Mouse (Mus musculus) lung, embryonic 16.5 days (tissue): Measurements from ENCODE around the gene Dpy19l1. TPM values are rescaled to one million over a fixed set of nuclear protein-coding genes. Genes with fewer than 3 reads are reported as not detected.

Experiments used
- ATAC-seq: fragments of 200-750 bp; cut with Nextera tagmentation; 2 replicates; pipeline ENCODE4 v1.8.0; 2017; ENCODE audit warnings: low read depth, mild to moderate bottlenecking, moderate library complexity
- H3K27ac ChIP-seq: fragments of 300-500 bp; sonication (generic); 2 replicates; pipeline ENCODE4 v1.5.1; 2014; ENCODE audit warnings: mild to moderate bottlenecking, control low read depth, low read length
- H3K27me3 ChIP-seq: fragments of 300-500 bp; sonication (generic); 2 replicates; pipeline ENCODE4 v1.6.1; 2014; ENCODE audit warnings: low read depth, low read length, mixed read lengths; ENCODE audit not compliant: control insufficient read depth, insufficient read depth
- H3K36me3 ChIP-seq: fragments of 300-500 bp; sonication (generic); 2 replicates; pipeline ENCODE4 v1.6.1; 2014; ENCODE audit warnings: low read length; ENCODE audit not compliant: control insufficient read depth, insufficient read depth
- H3K4me1 ChIP-seq: fragments of 300-500 bp; sonication (generic); replicated peaks from 2 replicates; pipeline ENCODE4 v1.6.1; 2014; ENCODE audit warnings: low read length, mixed read lengths; ENCODE audit not compliant: control insufficient read depth, insufficient read depth
- H3K4me2 ChIP-seq: fragments of 300-500 bp; sonication (generic); 2 replicates; pipeline ENCODE4 v1.6.1; 2014; ENCODE audit warnings: low read depth, low read length, control low read depth
- H3K4me3 ChIP-seq: fragments of 300-500 bp; sonication (generic); 2 replicates; pipeline ENCODE4 v1.5.1; 2014; ENCODE audit warnings: mild to moderate bottlenecking, low read length, control low read depth
- H3K9ac ChIP-seq: fragments of 300-500 bp; sonication (generic); 2 replicates; pipeline ENCODE4 v1.6.1; 2014; ENCODE audit warnings: low read length, control low read depth
- H3K9me3 ChIP-seq: fragments of 300-500 bp; sonication (generic); 2 replicates; pipeline ENCODE4 v1.6.1; 2016; ENCODE audit warnings: low read length; ENCODE audit not compliant: control insufficient read depth
- WGBS: fragments of 180-500 bp; shearing (Covaris S2); extraction: QIAGEN DNeasy Blood & Tissue Kit; methylation state at CpG from one replicate; pipeline ENCODE4 v1.1.7; 2014; 5-methylcytosine and 5-hydroxymethylcytosine counted together
- polyA plus RNA-seq: library from polyadenylated mRNA; unstranded; fragments of >200 nt; fragmentation: Nextera tagmentation; extraction: Ambion mirVana; gene quantifications from 2 replicates; pipeline ENCODE4 v1.2.1, GENCODE M21; 2015

Dpy19l1 gene
- polyA plus RNA-seq, 1 experiment from 2014 or later = 8.7 TPM

DNA sequence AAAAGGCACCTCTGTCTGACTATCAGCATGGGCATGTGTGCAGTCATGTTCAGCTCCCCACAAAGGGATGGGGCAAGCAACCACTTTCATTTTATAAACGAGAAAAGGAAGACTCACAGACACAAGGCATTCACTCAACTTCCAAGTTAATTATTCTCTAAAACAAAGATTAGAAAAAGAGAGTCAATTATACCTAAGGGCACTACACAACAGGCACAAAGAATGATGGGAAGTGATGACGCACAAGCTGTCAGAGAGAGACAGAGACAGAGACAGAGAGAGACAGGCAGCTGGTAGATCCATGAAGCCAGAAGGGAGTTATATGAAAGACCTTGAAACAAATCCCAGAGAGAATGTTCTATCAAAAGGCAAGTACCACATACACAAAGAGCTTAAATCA is 68.0 kb downstream of the Dpy19l1 start:
- Histone ChIP-seq H3K27ac (no peak overlapping the region), H3K9me3 (no peaks in the 10 kb centered on the region), H3K4me2 (no peak overlapping the region), H3K27me3 (no peaks in the 10 kb centered on the region), H3K9ac (no peak overlapping the region), H3K4me1 (no peaks in the 10 kb centered on the region), H3K4me3 (no peak overlapping the region), H3K36me3 (no peaks in the 10 kb centered on the region; the same call in 1 of the 2 replicates)
- no peak for ATAC-seq
- WGBS = 57% methylated on average over 2 of the region's 2 CpGs

DNA sequence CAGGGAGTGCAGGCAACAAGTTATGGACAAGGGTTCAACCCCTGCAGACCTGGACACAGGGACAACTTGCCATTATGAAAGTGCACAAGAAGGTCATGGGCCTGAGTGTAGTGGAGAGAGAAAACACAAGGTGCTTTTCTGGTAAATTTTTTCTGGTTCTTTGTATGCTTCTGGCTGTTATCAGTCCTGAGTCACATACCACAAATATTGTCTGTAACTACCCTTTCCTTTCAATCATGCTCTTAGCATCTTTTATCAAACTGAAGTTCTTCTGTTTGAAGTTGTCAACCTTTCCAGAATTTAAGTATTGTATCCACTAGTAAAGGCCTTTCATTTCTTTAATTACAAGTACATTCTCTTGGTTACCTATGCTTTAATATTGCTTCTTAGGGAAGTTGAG is 73.2 kb downstream of the Dpy19l1 start:
- H3K36me3 ChIP-seq = 0 out of 2 replicates have a peak, but pooled peaks cover 2% of the 10 kb centered on the region
- no peak overlapping the region for H3K27ac ChIP-seq
- no peak overlapping the region for H3K9ac ChIP-seq
- no peak for ATAC-seq
- no peaks in the 10 kb centered on the region for H3K9me3 ChIP-seq
- H3K4me1 ChIP-seq = no peaks in the 10 kb centered on the region
- no peak overlapping the region for H3K4me2 ChIP-seq
- no peaks in the 10 kb centered on the region for H3K27me3 ChIP-seq
- H3K4me3 ChIP-seq = no peak overlapping the region

GRCm38 (mm10) chr9:24425679-24426078 is 77.3 kb downstream of the Dpy19l1 start:
- Histone ChIP-seq H3K36me3 (0 out of 2 replicates have a peak, but pooled peaks cover 2% of the 10 kb centered on the region), H3K9me3 (no peaks in the 10 kb centered on the region), H3K4me3 (no peak overlapping the region), H3K4me1 (no peaks in the 10 kb centered on the region), H3K27me3 (no peaks in the 10 kb centered on the region), H3K9ac (no peak overlapping the region), H3K4me2 (no peak overlapping the region), H3K27ac (no peak overlapping the region)
- no peak for ATAC-seq
- WGBS = 95% methylated on average over 1 of the region's 1 CpGs

GRCm38 (mm10) chr9:24423241-24423640 is 79.7 kb downstream of the Dpy19l1 start:
- no peak for ATAC-seq
- peaks cover 4% of the 10 kb centered on the region; the same call in 1 of the 2 replicates for H3K36me3 ChIP-seq
- H3K9ac ChIP-seq = no peak overlapping the region
- no peak overlapping the region for H3K4me3 ChIP-seq
- H3K4me2 ChIP-seq = no peak overlapping the region
- H3K9me3 ChIP-seq = no peaks in the 10 kb centered on the region
- no peaks in the 10 kb centered on the region for H3K27me3 ChIP-seq
- WGBS = 92% methylated on average over 8 of the region's 8 CpGs
- no peak overlapping the region for H3K27ac ChIP-seq
- no peaks in the 10 kb centered on the region for H3K4me1 ChIP-seq

- ATAC-seq = no peak
- no peak overlapping the region for H3K4me2 ChIP-seq
- peaks cover 4% of the 10 kb centered on the region; the same call in 1 of the 2 replicates for H3K36me3 ChIP-seq
- no peak overlapping the region for H3K4me3 ChIP-seq
- H3K9me3 ChIP-seq = no peaks in the 10 kb centered on the region
- 83% methylated on average over 1 of the region's 1 CpGs for WGBS
- H3K27me3 ChIP-seq = no peaks in the 10 kb centered on the region
- no peak overlapping the region for H3K9ac ChIP-seq
- no peaks in the 10 kb centered on the region for H3K4me1 ChIP-seq
- H3K27ac ChIP-seq = no peak overlapping the region
Observed at GRCm38 (mm10) chr9:24421888-24422287, 81.1 kb downstream of the Dpy19l1 start.

DNA sequence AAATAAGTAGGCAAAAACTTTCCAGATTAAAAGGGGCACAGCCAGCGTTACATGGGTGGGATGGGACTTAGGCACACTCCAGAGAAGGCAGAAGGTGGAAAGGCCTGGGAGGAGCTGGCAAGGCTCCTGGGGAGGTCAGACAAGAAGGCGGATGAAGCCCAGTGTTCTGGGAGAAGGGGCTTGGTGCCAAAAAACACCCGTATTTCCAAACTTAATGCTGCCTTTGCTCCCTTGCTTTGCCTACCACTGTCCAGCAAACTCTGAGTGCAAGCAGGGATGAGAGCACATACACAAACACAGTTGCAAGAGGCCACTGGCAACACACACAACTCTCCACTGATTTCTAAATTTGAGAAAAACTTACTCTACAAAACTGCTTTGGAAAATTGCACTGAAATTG is 81.7 kb downstream of the Dpy19l1 start:
- Histone ChIP-seq H3K9me3 (no peaks in the 10 kb centered on the region), H3K36me3 (peaks cover 4% of the 10 kb centered on the region; the same call in 1 of the 2 replicates), H3K4me2 (no peak overlapping the region), H3K4me1 (no peaks in the 10 kb centered on the region), H3K27ac (no peak overlapping the region), H3K9ac (no peak overlapping the region), H3K4me3 (no peak overlapping the region), H3K27me3 (no peaks in the 10 kb centered on the region)
- 70% methylated on average over 3 of the region's 3 CpGs for WGBS
- ATAC-seq = no peak

DNA sequence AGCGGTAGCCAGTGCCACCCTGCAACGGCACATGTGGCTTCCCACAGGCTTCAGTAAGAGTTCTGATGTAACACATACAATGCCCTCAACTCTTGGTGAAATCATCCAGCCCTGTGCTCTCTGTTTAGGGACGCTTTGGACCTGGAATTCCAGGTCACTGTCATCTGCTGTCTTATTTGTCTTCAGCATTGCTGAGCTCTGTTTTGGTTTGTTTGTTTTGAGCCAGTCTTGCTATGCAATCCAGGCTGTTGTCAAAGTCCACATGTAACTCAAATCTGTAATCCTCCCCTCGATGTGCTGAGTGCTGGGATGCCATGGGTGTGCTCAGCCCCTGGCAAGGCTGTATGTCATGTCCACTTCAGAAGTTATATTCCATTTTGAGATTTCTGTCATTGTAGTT is 82.8 kb downstream of the Dpy19l1 start:
- Histone ChIP-seq H3K9me3 (no peaks in the 10 kb centered on the region), H3K36me3 (peaks cover 4% of the 10 kb centered on the region; the same call in 1 of the 2 replicates), H3K4me1 (no peaks in the 10 kb centered on the region), H3K27ac (no peak overlapping the region), H3K4me2 (no peak overlapping the region), H3K27me3 (no peaks in the 10 kb centered on the region), H3K9ac (no peak overlapping the region), H3K4me3 (no peak overlapping the region)
- 92% methylated on average over 4 of the region's 4 CpGs for WGBS
- ATAC-seq = no peak

GRCm38 (mm10) chr9:24418281-24418680 is 84.7 kb downstream of the Dpy19l1 start:
- no peak overlapping the region for H3K4me3 ChIP-seq
- H3K36me3 ChIP-seq = peaks cover 4% of the 10 kb centered on the region; the same call in 1 of the 2 replicates
- no peaks in the 10 kb centered on the region for H3K4me1 ChIP-seq
- no peak overlapping the region for H3K4me2 ChIP-seq
- H3K27ac ChIP-seq = no peak overlapping the region
- 83% methylated on average over 5 of the region's 5 CpGs for WGBS
- H3K27me3 ChIP-seq = no peaks in the 10 kb centered on the region
- no peak overlapping the region for H3K9ac ChIP-seq
- H3K9me3 ChIP-seq = no peaks in the 10 kb centered on the region
- no peak for ATAC-seq

- no peak for ATAC-seq
- 95% methylated on average over 8 of the region's 8 CpGs for WGBS
- H3K27me3 ChIP-seq = no peaks in the 10 kb centered on the region
- no peaks in the 10 kb centered on the region for H3K9me3 ChIP-seq
- no peaks in the 10 kb centered on the region for H3K36me3 ChIP-seq
- no peak overlapping the region for H3K27ac ChIP-seq
- no peak overlapping the region for H3K9ac ChIP-seq
- H3K4me1 ChIP-seq = no peaks in the 10 kb centered on the region
- H3K4me2 ChIP-seq = no peak overlapping the region
- H3K4me3 ChIP-seq = no peak overlapping the region
Observed at GRCm38 (mm10) chr9:24411483-24411882, 91.5 kb downstream of the Dpy19l1 start.

- ATAC-seq = no peak
- Histone ChIP-seq H3K36me3 (no peaks in the 10 kb centered on the region), H3K4me2 (no peak overlapping the region), H3K9ac (no peak overlapping the region), H3K27ac (no peak overlapping the region), H3K4me3 (no peak overlapping the region), H3K9me3 (no peaks in the 10 kb centered on the region), H3K4me1 (no peaks in the 10 kb centered on the region), H3K27me3 (no peaks in the 10 kb centered on the region)
- WGBS = 89% methylated on average over 1 of the region's 1 CpGs
Observed at GRCm38 (mm10) chr9:24410439-24410838, 92.5 kb downstream of the Dpy19l1 start.
